ENCODE assay signal across 12 mouse cellular contexts in the genomic region with DNA sequence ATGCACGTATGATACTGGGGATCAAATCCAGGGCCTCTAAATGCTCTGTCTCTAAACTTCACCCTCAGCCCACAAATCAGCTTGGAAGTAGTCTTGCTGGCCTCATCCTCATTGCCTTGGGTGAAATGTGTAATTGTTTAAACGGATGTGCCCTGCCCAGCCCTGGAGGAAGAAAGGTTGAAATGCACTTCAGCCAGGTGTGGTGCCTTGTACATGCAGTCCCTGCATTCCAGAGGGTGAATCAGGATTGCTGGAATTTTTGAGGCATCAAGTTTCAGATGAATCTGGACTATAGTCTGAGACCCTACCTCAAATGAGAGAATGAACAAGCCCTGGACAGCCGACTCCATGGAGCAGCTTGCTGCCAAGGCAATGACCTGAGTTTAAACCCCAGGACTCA. TPM values are rescaled to one million over a fixed set of nuclear protein-coding genes. Genes with fewer than 3 reads are reported as not detected.
DNase-seq lines count a peak whose midpoint lies in the region; ATAC-seq lines count a peak whose summit lies in the region.
"Had no signal": no experiment of that assay in that cellular context is flagged by ENCODE, and none has a peak within 500 bp of the region (broad histone marks: within the 10 kb centered on the region; RNA-seq: fewer than 3 reads in every experiment).

No protein-coding gene starts in this region.

- no peaks in the 10 kb centered on the region; the same call in 1 of the 2 replicates for H3K36me3 ChIP-seq in limb, embryonic 11.5 days (ENCODE audit: control insufficient read depth, insufficient read depth, low read length)
- H3K36me3 ChIP-seq in limb, embryonic 10.5 days: no peaks in the 10 kb centered on the region
- no peaks in the 10 kb centered on the region for H3K36me3 ChIP-seq in intestine, embryonic 14.5 days (ENCODE audit: control insufficient read depth, insufficient read depth, low read length)
- H3K36me3 ChIP-seq in stomach, embryonic 16.5 days (ENCODE audit: control insufficient read depth, insufficient read depth, low read length): no peaks in the 10 kb centered on the region
- H3K36me3 ChIP-seq: G1E; heart, embryonic 12.5 days had no signal

- no peak overlapping the region for H3K4me3 ChIP-seq in limb, embryonic 11.5 days (ENCODE audit: low read depth, low read length)
- no peak overlapping the region for H3K4me3 ChIP-seq in limb, embryonic 10.5 days
- H3K4me3 ChIP-seq in intestine, embryonic 14.5 days (ENCODE audit: low read depth, low read length): no peak overlapping the region
- H3K4me3 ChIP-seq in stomach, embryonic 16.5 days (replicated peaks; ENCODE audit: low read length): no peak overlapping the region
- H3K4me3 ChIP-seq: heart, embryonic 12.5 days had no signal

- DNase-seq in limb, embryonic 11.5 days (ENCODE audit: low spot score): peak; percentile 24
- DNase-seq in limb, embryonic 10.5 days (ENCODE audit: low spot score): no peak
- peak; percentile 25 for DNase-seq in Muller cell, postnatal 12 days (ENCODE audit: inconsistent ontology term)
- DNase-seq in intestine, embryonic 14.5 days (ENCODE audit: low spot score): no peak
- DNase-seq in B cell, adult 2 months: no peak
- no peak for DNase-seq in adrenal gland, adult 18-20 months (ENCODE audit: low spot score in 2 of 2)
- DNase-seq: cerebellum, postnatal 36 days had no signal

- H3K27me3 ChIP-seq in limb, embryonic 11.5 days (ENCODE audit: control insufficient read depth, insufficient read depth, low read length): no peaks in the 10 kb centered on the region
- no peaks in the 10 kb centered on the region for H3K27me3 ChIP-seq in limb, embryonic 10.5 days (ENCODE audit: low read depth, poor library complexity, severe bottlenecking)
- H3K27me3 ChIP-seq in intestine, embryonic 14.5 days (replicated peaks; ENCODE audit: control insufficient read depth, insufficient read depth, low read length): no peaks in the 10 kb centered on the region
- H3K27me3 ChIP-seq in stomach, embryonic 16.5 days (ENCODE audit: control insufficient read depth, insufficient read depth, low read length): no peaks in the 10 kb centered on the region
- H3K27me3 ChIP-seq: heart, embryonic 12.5 days had no signal

- H3K27ac ChIP-seq in limb, embryonic 11.5 days (replicated peaks; ENCODE audit: low read depth, low read length): no peak overlapping the region
- H3K27ac ChIP-seq in limb, embryonic 10.5 days: no peak overlapping the region
- H3K27ac ChIP-seq in intestine, embryonic 14.5 days (ENCODE audit: low read depth): 0 out of 2 replicates have a peak overlapping the region, but pooled peaks have one; percentile 33
- peak overlapping the region; percentile 39; the same call in 1 of the 2 replicates for H3K27ac ChIP-seq in stomach, embryonic 16.5 days (ENCODE audit: low read length)

- H3K9ac ChIP-seq in limb, embryonic 11.5 days (ENCODE audit: low read length): no peak overlapping the region
- no peak overlapping the region for H3K9ac ChIP-seq in intestine, embryonic 14.5 days (ENCODE audit: low read length)
- H3K9ac ChIP-seq in stomach, embryonic 16.5 days (ENCODE audit: low read length): no peak overlapping the region
- H3K9ac ChIP-seq: heart, embryonic 12.5 days had no signal

- no peak overlapping the region for H3K4me2 ChIP-seq in limb, embryonic 11.5 days (ENCODE audit: low read depth, severe bottlenecking)
- no peak overlapping the region for H3K4me2 ChIP-seq in intestine, embryonic 14.5 days (ENCODE audit: low read length)
- no peak overlapping the region for H3K4me2 ChIP-seq in stomach, embryonic 16.5 days (ENCODE audit: low read depth, low read length)
- H3K4me2 ChIP-seq: heart, embryonic 12.5 days had no signal

- ATAC-seq in limb, embryonic 11.5 days (ENCODE audit: insufficient number of reproducible peaks, low FRiP score, low TSS enrichment, low read depth): no peak
- ATAC-seq in intestine, embryonic 14.5 days (replicated peaks; ENCODE audit: low FRiP score, low TSS enrichment, low read depth): 0 out of 2 replicates have a peak, but pooled peaks have one; percentile 47
- no peak for ATAC-seq in stomach, embryonic 16.5 days (ENCODE audit: insufficient read depth, low FRiP score)

- no peaks in the 10 kb centered on the region for H3K9me3 ChIP-seq in limb, embryonic 11.5 days (ENCODE audit: control insufficient read depth, low read length)
- no peaks in the 10 kb centered on the region for H3K9me3 ChIP-seq in limb, embryonic 10.5 days (replicated peaks)
- H3K9me3 ChIP-seq in intestine, embryonic 14.5 days (ENCODE audit: control insufficient read depth, low read length): no peaks in the 10 kb centered on the region
- no peaks in the 10 kb centered on the region for H3K9me3 ChIP-seq in stomach, embryonic 16.5 days (replicated peaks; ENCODE audit: control insufficient read depth, low read length)
- H3K9me3 ChIP-seq: G1E; heart, embryonic 12.5 days had no signal

- WGBS in limb, embryonic 11.5 days: 56% methylated on average over 3 of the region's 3 CpGs
- whole genome bisulfite sequencing in limb, embryonic 10.5 days: 58% methylated on average over 3 of the region's 3 CpGs
- 24% methylated on average over 3 of the region's 3 CpGs for WGBS in intestine, embryonic 14.5 days
- 38% methylated on average over 3 of the region's 3 CpGs for WGBS in stomach, embryonic 16.5 days

- no peaks in the 10 kb centered on the region for H3K4me1 ChIP-seq in limb, embryonic 11.5 days (ENCODE audit: control insufficient read depth, insufficient read depth, low read length)
- H3K4me1 ChIP-seq in limb, embryonic 10.5 days: peaks cover 28% of the 10 kb centered on the region
- H3K4me1 ChIP-seq in intestine, embryonic 14.5 days (replicated peaks; ENCODE audit: control insufficient read depth, insufficient read depth, low read length): peaks cover 21% of the 10 kb centered on the region
- peaks cover 15% of the 10 kb centered on the region for H3K4me1 ChIP-seq in stomach, embryonic 16.5 days (ENCODE audit: control insufficient read depth, insufficient read depth, low read length)

RNA-seq across cellular contexts. Expression of gene Gcnt3, which starts 10.0 kb away (rescaled TPM):
- polyA plus RNA-seq in limb, embryonic 11.5 days (2014; fragmentation: Nextera tagmentation; extraction: Ambion mirVana): 0.06 TPM in 1 of 2 replicates, not detected in the other
- not detected in 2 replicates for polyA plus RNA-seq in limb, embryonic 10.5 days (2016; fragmentation: Nextera tagmentation; extraction: Ambion mirVana)
- 3.6 and 5.0 TPM in 2 replicates for polyA plus RNA-seq in intestine, embryonic 14.5 days (2014; fragmentation: Nextera tagmentation; extraction: Ambion mirVana)
- 16.9 and 28.7 TPM in 2 replicates for polyA plus RNA-seq in stomach, embryonic 16.5 days (2015; fragmentation: Nextera tagmentation; extraction: Ambion mirVana)
- not detected for total RNA-seq in adrenal gland, adult 18-20 months (2021)
- total RNA-seq: left cerebral cortex, adult 8-10 months; megakaryocyte-erythroid progenitor cell, adult 5-6 weeks had no signal
- polyA plus RNA-seq: G1E; heart, embryonic 12.5 days had no signal

RNA-seq across cellular contexts. Expression of gene Gtf2a2, which starts 35.5 kb away (rescaled TPM):
- 204 and 208 TPM in 2 replicates for polyA plus RNA-seq in limb, embryonic 11.5 days (2014; fragmentation: Nextera tagmentation; extraction: Ambion mirVana)
- polyA plus RNA-seq in limb, embryonic 10.5 days (2016; fragmentation: Nextera tagmentation; extraction: Ambion mirVana): 196 and 200 TPM in 2 replicates
- polyA plus RNA-seq in intestine, embryonic 14.5 days (2014; fragmentation: Nextera tagmentation; extraction: Ambion mirVana): 195 and 196 TPM in 2 replicates
- polyA plus RNA-seq in stomach, embryonic 16.5 days (2015; fragmentation: Nextera tagmentation; extraction: Ambion mirVana): 169 and 179 TPM in 2 replicates
- 10 to 100 TPM; 66.2 to 72.3 TPM for total RNA-seq in adrenal gland, adult 18-20 months (2021)

RNA-seq across cellular contexts. Expression of gene Bnip2, which starts 58.6 kb away (rescaled TPM):
- 113 and 127 TPM in 2 replicates for polyA plus RNA-seq in limb, embryonic 11.5 days (2014; fragmentation: Nextera tagmentation; extraction: Ambion mirVana)
- 96.3 and 109 TPM in 2 replicates for polyA plus RNA-seq in limb, embryonic 10.5 days (2016; fragmentation: Nextera tagmentation; extraction: Ambion mirVana)
- 83.7 and 93.5 TPM in 2 replicates for polyA plus RNA-seq in intestine, embryonic 14.5 days (2014; fragmentation: Nextera tagmentation; extraction: Ambion mirVana)
- polyA plus RNA-seq in stomach, embryonic 16.5 days (2015; fragmentation: Nextera tagmentation; extraction: Ambion mirVana): 86.8 and 98.3 TPM in 2 replicates
- 100 to 1,000 TPM; 103 to 105 TPM for total RNA-seq in adrenal gland, adult 18-20 months (2021)

Comparison
In these comparisons a context has a peak if more than half of its experiments do, and no peak if none do; other contexts are left out.
1. DNase-seq: peak in limb, embryonic 11.5 days (single experiment) and Muller cell, postnatal 12 days (single experiment); none in limb, embryonic 10.5 days (single experiment), intestine, embryonic 14.5 days (single experiment), B cell, adult 2 months (0 of 2) and adrenal gland, adult 18-20 months (0 of 2).
2. H3K27ac ChIP-seq: peak in intestine, embryonic 14.5 days (single experiment) and stomach, embryonic 16.5 days (single experiment); none in limb, embryonic 11.5 days (single experiment) and limb, embryonic 10.5 days (single experiment).